Mouse (Mus musculus) lung, postnatal 0 days (tissue): ENCODE data around the gene Calm3.

Experiments
- CTCF ChIP-seq: IDR thresholded peaks from 2 replicates; pipeline ENCODE4 v1.5.1; 2016; ENCODE audit warnings: antibody characterized with exemption, mild to moderate bottlenecking
- EP300 ChIP-seq: IDR thresholded peaks from 2 replicates; pipeline ENCODE4 v1.6.1; 2016; ENCODE audit warnings: antibody characterized with exemption, mild to moderate bottlenecking, control low read depth

DNA sequence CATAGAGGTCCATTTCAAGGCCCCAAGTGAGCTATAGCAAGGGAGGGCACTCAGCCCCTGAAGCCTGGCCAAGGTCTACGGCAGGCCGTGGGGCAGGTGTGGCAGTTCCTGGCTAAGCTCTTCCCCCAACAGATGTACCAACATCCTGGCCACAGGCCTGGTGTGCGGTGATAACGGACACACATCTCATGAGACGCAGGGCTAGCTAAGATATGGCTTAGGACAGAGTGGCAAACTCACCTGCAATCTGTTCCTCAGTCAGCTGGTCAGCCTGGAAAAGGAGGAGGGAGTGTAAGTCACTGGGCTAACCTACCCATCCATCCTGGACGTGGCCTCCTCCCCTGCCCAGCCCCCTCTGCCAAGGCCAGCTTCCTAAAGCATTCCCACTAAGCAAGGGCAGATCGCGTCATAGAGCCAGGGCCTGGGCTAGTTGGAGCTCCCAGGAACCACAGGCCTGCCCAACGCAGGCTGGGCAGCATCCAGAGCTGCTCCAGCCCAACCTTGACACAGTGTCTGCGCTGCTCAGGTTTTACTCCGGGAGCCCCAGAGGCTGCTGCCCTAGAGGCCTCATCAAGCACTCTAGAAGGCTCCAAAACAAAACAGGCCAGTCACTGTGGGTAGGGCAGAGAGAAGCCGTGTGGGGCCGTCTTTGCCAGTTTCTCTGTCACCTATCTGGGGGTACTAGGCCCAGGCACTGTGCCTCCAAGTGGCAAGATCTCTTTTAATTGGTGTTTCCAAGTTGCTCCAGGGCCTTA is 4.3 kb downstream of the Calm3 start:
- TF ChIP-seq EP300 = no peak
- no peak for TF ChIP-seq CTCF
